Mouse (Mus musculus) gastrocnemius, adult 8-10 months (tissue): Measurements from ENCODE around the gene Armc8. TPM values are rescaled to one million over a fixed set of nuclear protein-coding genes. Genes with fewer than 3 reads are reported as not detected.

Experiments
- DNase-seq, 2 experiments: peaks; one replicate each; pipeline ENCODE4 v3.0.0; 2022; ENCODE audit warnings: low spot score in 2 of 2
- total RNA-seq, 4 experiments: library from RNA; stranded (reverse); gene quantifications; 2 replicates each; pipeline ENCODE4 v1.2.4; 2022

Armc8 gene
- total RNA-seq, 4 experiments from 2014 or later, result 21.6 to 24.5 (median 22.7) TPM

GRCm38 (mm10) chr9:99447323-99447722 is 121.4 kb downstream of the Armc8 start:
- DNase-seq, result no peak

DNA sequence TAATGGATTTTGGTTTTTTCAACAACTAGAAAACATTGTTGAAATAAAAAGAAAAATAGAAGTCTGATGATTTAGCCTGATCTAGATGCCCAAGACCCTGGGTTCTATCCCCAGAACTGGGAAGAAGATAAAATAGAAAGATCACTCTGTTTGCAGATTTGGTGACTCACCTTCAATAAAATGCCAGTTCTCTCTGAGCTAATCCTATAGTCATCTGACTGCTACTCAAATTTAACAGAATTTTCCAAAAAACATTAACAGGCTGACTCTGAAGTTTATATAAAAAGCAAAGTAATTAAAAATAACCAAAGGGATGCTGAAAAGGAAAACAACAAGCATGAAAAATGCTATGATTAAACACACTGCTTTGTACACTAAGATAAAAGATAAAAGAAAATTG is 122.4 kb downstream of the Armc8 start:
- no peak for DNase-seq

GRCm38 (mm10) chr9:99444590-99445178 is 124.0 kb downstream of the Armc8 start:
- DNase-seq, result no peak

- DNase-seq, result no peak
Observed at GRCm38 (mm10) chr9:99441647-99442433, 126.9 kb downstream of the Armc8 start.

DNA sequence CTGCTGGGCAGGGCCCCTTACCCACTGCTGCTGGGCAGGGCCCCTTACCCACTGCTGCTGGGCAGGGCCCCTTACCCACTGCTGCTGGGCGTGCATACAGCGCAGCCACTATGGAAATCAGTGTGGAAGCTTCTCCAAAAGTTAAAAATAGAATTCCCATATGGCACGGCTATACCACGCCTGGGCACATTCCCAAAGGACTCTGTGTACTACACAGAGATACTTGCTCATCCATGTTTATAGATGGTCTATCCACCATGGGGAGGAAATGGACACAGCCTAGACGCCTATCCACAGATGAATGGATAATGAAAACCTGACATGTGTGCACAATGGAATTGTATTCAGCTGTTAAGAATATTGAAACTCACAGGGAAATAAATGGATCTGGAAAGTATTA is 127.8 kb downstream of the Armc8 start:
- DNase-seq, result no peak

DNA sequence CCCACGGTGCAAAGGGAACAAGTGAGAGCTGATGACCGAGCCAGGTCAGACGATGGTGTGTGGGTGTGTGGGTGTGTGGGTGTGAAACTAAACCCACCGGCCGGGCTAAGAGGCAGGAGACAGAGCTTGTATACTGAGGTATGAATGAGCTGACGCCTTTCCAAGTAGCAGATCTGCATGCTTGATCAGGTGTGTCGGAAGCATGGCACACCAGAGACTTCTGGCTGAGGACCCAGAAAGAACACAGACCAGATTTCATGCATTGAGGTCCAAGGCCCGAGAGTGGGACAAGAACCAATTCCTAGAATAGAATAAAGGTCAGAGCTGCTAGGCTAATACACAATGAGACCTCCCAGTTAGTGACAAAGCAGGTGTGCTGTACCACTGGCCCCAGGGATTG is 129.6 kb downstream of the Armc8 start:
- no peak for DNase-seq

- DNase-seq, result no peak
Observed at GRCm38 (mm10) chr9:99437781-99438565, 130.7 kb downstream of the Armc8 start.

GRCm38 (mm10) chr9:99437031-99437764 is 131.5 kb downstream of the Armc8 start, which contains the start of gene Mras:
Gene Mras, minus strand, starts transcription at chr9:99437381.
- no peak for DNase-seq

GRCm38 (mm10) chr9:99436182-99437030 is 132.3 kb downstream of the Armc8 start:
- DNase-seq, result peak; percentile 72 to 81

GRCm38 (mm10) chr9:99435619-99436181 is 133.0 kb downstream of the Armc8 start:
- DNase-seq, result peak; percentile 28 to 33

DNA sequence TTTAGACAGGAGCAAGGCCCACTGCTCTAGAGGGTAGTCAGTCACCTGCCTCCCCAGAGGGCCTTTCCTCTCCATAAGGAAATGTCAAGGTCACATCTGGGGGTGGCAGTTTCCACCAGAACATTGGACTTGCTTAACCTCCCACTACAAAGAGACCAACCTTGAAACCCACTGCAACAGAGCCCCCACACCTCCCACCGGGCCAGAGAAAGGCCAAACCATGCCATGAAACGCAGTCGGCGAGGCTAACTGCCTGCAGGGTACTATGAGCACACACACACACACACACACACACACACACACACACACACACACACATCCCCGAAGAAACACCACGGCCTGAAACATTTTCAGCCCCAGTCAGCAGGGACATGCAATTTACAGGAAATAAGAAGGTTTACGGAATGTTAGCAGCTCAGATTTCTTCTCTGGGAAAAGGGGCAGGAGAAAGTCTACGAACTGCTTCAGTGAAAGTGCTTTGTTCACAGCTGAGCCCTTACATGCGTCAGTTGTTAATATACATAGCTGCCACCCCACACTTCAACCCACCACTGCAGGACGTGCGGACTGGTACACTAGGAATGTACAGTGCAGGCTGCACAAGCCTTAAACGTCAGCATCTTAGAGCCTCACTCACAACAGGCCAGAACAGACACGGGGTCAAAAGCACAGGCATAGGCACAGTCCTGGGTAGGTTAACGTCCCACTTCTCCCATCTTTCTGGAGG is 133.6 kb downstream of the Armc8 start:
- DNase-seq, result no peak

DNA sequence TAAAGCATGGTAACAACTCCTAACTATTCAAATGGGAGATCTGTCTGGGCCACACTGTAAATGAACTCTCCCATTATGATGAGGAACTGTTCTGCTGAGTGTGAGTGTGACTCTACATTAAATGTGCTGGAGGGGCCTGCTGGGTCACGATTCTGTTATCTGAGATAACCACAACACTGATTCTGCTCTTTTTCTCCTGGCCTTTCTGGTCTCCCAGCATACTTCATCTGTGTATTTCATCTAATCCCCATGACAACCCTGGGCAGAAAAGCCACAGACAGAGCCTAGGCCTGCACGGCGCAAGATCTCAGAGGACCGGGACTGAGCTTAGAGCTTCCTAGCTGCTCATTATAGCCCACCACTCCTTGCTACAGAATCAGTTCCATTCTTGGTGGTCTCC is 136.2 kb downstream of the Armc8 start:
- no peak for DNase-seq

GRCm38 (mm10) chr9:99431963-99432362 is 136.7 kb downstream of the Armc8 start:
- no peak for DNase-seq

DNA sequence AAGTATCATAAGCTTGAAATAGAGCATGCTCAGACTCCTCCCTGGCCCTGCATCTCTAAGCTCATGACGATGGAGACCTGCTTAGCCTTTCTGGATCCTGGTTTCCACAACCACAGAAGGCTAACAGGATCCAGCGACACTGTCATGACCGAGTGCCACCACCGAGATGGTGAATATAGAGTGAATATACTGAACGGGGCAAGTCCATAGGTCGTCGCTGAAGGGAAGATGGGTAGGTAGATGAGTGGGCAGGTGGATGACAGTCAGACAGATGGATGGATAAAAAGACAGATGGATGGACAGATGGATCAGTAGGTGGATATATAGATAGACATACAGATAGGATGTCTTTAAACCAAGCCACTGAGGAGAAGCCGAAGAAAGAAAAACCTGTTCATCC is 137.4 kb downstream of the Armc8 start:
- no peak for DNase-seq

DNA sequence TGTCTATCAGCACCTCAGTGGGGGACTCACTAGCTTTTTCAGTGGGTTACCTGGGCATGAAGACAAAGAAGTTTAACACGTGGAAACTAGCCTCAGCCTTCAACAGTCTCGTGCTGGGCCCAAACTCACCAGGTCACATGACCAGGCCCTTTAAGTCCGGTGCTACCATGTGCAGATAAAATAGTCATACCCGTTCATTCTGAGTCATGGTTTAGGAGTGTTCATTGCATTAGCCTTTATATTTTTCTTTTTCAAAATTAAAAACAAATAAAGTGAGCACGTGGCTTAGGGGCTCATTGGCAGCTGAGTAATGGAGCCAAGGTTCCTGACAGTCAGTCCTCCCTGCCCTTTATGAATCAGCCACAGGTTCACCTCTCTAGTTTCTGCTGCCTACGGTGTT is 137.9 kb downstream of the Armc8 start:
- DNase-seq, result no peak

GRCm38 (mm10) chr9:99429845-99430244 is 138.9 kb downstream of the Armc8 start:
- DNase-seq, result no peak

DNA sequence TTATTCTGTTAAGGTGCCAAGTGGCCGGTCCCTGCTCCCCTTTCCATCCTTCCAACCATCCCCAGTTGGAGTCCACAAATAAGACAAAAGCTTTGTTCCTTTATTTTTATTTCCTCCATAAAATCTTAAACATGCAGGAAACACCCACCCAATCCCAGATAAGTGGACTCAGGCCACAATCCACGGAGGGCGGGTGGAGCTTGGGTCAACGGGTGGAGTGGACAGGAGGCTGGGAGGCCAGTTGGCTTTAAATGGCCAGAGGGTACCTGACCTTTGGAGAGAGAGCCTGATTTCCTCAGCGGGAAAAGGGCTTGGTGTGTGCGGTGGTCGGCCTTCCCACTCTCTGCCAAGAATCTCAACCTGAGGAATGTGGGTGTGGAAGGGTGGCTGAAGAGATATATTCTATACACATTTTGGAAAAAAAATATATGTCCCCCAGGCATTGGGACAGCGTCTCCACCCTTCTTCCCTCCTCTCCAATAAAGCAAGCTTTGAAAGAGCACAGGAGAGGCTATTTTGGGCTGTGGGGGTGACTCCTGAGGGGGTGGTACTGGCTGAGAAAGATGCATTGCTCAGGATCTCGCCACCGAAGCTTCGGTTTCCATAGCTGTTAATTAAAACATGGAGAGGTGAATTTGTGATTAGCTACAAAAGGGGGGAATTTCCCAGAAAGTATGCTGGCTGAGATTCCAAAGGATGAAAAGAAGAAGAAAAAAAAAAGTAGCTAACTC is 139.9 kb downstream of the Armc8 start:
- DNase-seq, result no peak
